Comparison of ENCODE assay signal across 17 mouse cellular contexts in the genomic region with DNA sequence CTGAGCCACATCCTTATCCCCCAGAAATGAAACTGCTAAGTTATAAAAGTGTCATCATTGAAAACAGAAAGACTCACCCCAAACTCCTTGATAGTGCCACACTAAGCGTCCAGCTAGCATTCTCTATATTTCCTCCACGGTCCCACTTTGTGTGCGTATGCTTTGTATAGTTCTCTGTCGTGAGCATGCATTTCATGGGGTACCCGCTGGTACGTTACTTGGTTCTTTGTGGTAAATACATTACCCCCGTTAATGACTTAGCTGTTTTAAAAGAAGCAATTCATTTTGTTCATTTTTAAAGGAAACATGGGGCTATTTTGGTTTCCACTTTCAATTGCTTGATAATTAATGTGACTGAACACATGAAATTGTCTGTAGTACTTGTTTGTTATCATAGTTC.
"Had no signal": no experiment of that assay in that cellular context is flagged by ENCODE, and none has a peak within 500 bp of the region (broad histone marks: within the 10 kb centered on the region; RNA-seq: fewer than 3 reads in every experiment).

No protein-coding gene starts in this region.

- ATAC-seq: hindbrain, embryonic 16.5 days; inflammation-experienced regulatory T-cells, adult 6 months; intestine, embryonic 15.5 days; intestine, postnatal 0 days; liver, embryonic 12.5 days had no signal

- DNase-seq: gastrocnemius, postnatal 14 days; gastrocnemius, postnatal 36 days; heart, adult 11 months; heart, adult 2 months; heart, postnatal 14 days; heart, postnatal 36 days; kidney, adult 18-20 months; kidney, adult 8-10 months; kidney, postnatal 10 days; kidney, postnatal 25 days; kidney, postnatal 4 days; left cerebral cortex, postnatal 4 days had no signal
